Mouse (Mus musculus) neural tube, embryonic 10.5 days (tissue): Measurements from ENCODE around the gene Akr1c20.

ENCODE experiments used
- DNase-seq: peaks from one replicate; pipeline ENCODE4 v3.0.0-alpha.2; 2017; ENCODE audit warnings: low spot score; ENCODE audit errors: extremely low spot score

Gene Akr1c20

GRCm38 (mm10) chr13:4523201-4523838 lies at the start of gene Akr1c20:
Gene Akr1c20, minus strand, starts transcription at chr13:4523345.
- no peak for DNase-seq

DNA sequence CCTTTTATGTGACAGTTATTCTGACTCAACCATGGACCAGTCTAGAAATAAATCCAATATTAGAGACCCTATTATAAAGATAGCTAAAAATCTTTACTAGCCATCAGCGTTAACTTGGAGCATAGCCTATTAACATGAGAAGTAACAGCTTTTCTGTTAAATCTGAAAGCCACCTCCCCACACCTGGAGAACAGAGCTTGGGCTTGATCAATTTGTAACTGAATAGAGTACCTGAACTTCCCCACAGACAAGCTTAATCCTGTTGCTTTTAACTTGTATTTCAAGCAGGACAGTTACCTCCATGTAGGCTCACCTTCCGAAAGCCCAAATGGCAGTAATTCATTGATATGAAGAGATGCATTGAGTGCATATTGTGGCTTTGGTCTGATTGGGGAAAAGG lies 42.9 kb upstream of the Akr1c20 start:
- DNase-seq: no peak

DNA sequence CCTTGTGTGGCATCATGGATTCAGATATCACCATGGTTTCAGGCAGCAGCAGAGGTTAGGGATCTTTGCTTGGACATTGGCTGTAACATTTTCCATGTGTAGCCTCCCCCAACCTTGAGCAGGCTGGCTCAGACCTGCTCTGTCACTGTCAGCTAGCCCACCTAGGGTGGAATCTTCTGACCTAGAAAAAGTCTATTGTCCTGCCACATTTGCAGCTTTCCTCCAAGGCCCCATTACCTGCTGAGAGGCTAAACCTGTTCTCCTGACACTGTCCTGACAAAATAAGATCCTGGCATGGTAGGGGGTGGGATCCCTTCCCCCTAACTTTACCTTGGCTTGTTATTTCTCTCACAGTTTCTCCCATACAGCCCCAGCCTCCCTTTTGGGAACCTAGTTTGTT lies 37.4 kb upstream of the Akr1c20 start:
- no peak for DNase-seq

DNA sequence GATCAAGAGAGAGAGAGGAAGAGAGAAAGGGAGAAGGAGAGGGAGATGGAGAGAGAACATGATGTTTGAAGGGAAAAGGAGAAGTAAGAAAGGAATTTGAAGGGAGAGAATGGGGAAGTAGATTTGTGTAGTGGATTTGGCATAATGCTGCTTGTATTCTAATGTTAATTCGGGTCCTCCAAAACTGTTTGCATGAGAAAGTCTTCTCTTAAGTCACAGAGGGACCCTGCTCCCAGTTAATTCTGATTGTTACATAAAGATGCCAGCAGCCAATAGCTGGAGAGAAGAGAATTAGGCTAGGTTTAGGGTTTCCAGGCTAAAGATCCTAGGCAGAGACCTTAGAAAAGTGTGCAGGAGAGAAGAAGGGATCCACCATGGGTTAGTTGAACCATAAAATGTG lies 36.0 kb upstream of the Akr1c20 start:
- DNase-seq: no peak

DNA sequence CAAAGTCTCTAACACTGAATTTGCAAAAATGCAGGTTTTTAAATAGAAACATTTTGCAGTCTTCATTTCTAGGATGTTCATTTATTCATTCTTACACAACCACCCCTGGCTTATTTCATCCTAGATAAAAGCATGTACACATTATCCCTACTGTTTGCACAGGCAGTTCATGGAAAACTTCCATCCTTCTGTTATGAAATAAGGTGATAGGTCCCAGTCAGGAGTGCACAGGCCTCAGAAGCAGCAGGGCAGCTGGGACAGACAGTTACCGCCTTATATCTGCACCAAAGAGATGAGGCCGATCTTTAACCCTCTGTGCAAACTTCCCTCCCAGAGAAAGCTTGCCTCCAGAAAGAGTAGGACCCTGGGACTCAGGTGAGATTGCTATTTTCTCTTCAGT lies 8.3 kb downstream of the Akr1c20 start:
- DNase-seq: no peak

DNA sequence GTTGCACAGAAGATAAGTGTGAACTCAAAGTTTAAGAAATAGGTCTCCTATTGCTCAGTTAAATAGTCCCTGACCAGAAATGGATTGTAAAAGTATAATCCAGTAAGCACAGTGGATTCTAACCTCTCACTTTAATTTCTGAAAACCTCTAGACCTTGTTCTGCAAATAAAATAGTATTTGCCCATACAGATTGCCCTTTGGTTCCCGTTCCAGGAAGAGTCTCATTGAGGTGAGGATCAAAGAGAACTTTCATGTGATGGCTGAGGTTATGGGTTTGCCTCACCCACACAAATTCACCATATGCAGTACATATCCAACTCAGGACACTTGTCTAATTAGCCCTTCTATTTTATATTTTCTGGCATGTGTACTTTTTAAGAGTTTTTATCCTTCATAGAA lies 55.2 kb downstream of the Akr1c20 start:
- no peak for DNase-seq

GRCm38 (mm10) chr13:4465641-4466040 lies 57.5 kb downstream of the Akr1c20 start:
- no peak for DNase-seq
